In the genomic region with DNA sequence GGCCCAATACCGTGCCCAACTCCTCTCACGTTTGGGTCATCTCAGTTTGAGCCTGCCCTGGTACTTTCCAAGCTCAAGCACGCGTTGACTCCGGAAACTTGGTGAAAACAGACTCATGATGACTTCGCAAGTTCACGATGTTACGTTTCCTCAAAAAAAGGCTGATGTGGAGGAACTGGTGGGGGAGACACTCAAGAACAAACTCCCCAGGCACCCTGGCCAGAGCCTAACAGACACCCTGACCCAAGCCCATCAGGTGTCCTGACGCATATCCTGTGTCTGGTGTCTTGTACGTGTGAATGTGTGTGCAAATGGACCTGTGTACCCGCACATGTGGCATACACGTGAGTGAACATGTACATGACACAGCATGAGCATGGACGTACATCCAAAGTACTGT, we compare ENCODE assay signal across 26 mouse cellular contexts. TPM values are rescaled to one million over a fixed set of nuclear protein-coding genes. Genes with fewer than 3 reads are reported as not detected.
DNase-seq lines count a peak whose midpoint lies in the region; ATAC-seq and TF ChIP-seq lines count a peak whose summit lies in the region.
"Had no signal": no experiment of that assay in that cellular context is flagged by ENCODE, and none has a peak within 500 bp of the region (broad histone marks: within the 10 kb centered on the region; RNA-seq: fewer than 3 reads in every experiment).

No protein-coding gene starts in this region.

- H3K9me3 ChIP-seq in liver, postnatal 0 days (ENCODE audit: low read length), result no peaks in the 10 kb centered on the region
- H3K9me3 ChIP-seq: forebrain, embryonic 12.5 days; G1E; hindbrain, embryonic 15.5 days; liver, embryonic 13.5 days; neural tube, embryonic 13.5 days had no signal

- no peak for TF ChIP-seq CTCF in gastrocnemius, adult 2 months (IDR thresholded peaks at IDR 0.05)
- no peak for TF ChIP-seq CTCF in bone marrow macrophage, adult 2 months (IDR thresholded peaks at IDR 0.05; ENCODE audit: low read depth, low read length)
- TF ChIP-seq CTCF in liver, postnatal 0 days (IDR thresholded peaks at IDR 0.05; ENCODE audit: low read depth), result no peak

- DNase-seq in gastrocnemius, adult 2 months, result no peak
- no peak for DNase-seq in gastrocnemius, postnatal 10 days
- DNase-seq in liver, postnatal 0 days, result no peak
- DNase-seq in adrenal gland, postnatal 25 days, result no peak
- DNase-seq in frontal cortex, postnatal 36 days (ENCODE audit: low spot score in 2 of 2), result no peak
- DNase-seq in kidney, postnatal 4 days, result no peak
- DNase-seq: adrenal gland, postnatal 10 days; cerebellum, adult 2 months; cerebellum, postnatal 36 days; gastrocnemius, postnatal 36 days; heart, postnatal 10 days; kidney, adult 11 months; left cerebral cortex, postnatal 4 days; liver, embryonic 13.5 days; right cerebral cortex, postnatal 14 days; thymus, adult 2 months had no signal

- H3K36me3 ChIP-seq in liver, postnatal 0 days (replicated peaks; ENCODE audit: insufficient read depth, low read length), result peaks cover 16% of the 10 kb centered on the region
- H3K36me3 ChIP-seq: forebrain, embryonic 12.5 days; hindbrain, embryonic 15.5 days; neural tube, embryonic 13.5 days had no signal

- no peak overlapping the region for H3K4me2 ChIP-seq in liver, postnatal 0 days (ENCODE audit: low read depth, low read length)
- H3K4me2 ChIP-seq: forebrain, embryonic 12.5 days; heart, embryonic 11.5 days; hindbrain, embryonic 15.5 days; liver, embryonic 13.5 days; neural tube, embryonic 13.5 days had no signal

- TF ChIP-seq EP300 in liver, postnatal 0 days (IDR thresholded peaks at IDR 0.05; ENCODE audit: low read depth), result no peak

- intact Hi-C loops in gastrocnemius, adult 2 months (cut with DNase I), result no loop called here

- 53% methylated on average over 13 of the region's 13 CpGs for WGBS in liver, postnatal 0 days (ENCODE audit: insufficient replicate concordance)

- H3K4me3 ChIP-seq in gastrocnemius, adult 2 months, result no peak overlapping the region
- no peak overlapping the region for H3K4me3 ChIP-seq in bone marrow macrophage, adult 2 months (ENCODE audit: insufficient read depth, low read length)
- H3K4me3 ChIP-seq in liver, postnatal 0 days (ENCODE audit: low read depth, low read length), result no peak overlapping the region
- H3K4me3 ChIP-seq: forebrain, embryonic 12.5 days; hindbrain, embryonic 15.5 days; layer of hippocampus, adult 2 months; liver, embryonic 13.5 days; neural tube, embryonic 13.5 days had no signal

- H3K9ac ChIP-seq in liver, postnatal 0 days (replicated peaks), result no peak overlapping the region
- H3K9ac ChIP-seq: forebrain, embryonic 12.5 days; hindbrain, embryonic 15.5 days; liver, embryonic 13.5 days; neural tube, embryonic 13.5 days had no signal

- H3K27me3 ChIP-seq in liver, postnatal 0 days (ENCODE audit: insufficient read depth, low read length), result no peaks in the 10 kb centered on the region
- H3K27me3 ChIP-seq: forebrain, embryonic 12.5 days; hindbrain, embryonic 15.5 days; liver, embryonic 13.5 days; neural tube, embryonic 13.5 days had no signal

- 0 out of 2 replicates have a peak, but pooled peaks have one; percentile 18 for ATAC-seq in liver, postnatal 0 days
- peak; percentile 37 for ATAC-seq in monocyte, adult 5-6 weeks (replicated peaks; ENCODE audit: insufficient number of reproducible peaks, low FRiP score, low TSS enrichment, poor library complexity, severe bottlenecking)
- ATAC-seq: activated CD4-positive, CD25-positive, alpha-beta regulatory T cell, adult 4 months had no signal

- peak overlapping the region; percentile 49 for H3K27ac ChIP-seq in gastrocnemius, adult 2 months
- H3K27ac ChIP-seq in bone marrow macrophage, adult 2 months (ENCODE audit: insufficient read depth, low read depth, low read length), result peak overlapping the region; percentile 90
- peak overlapping the region; percentile 31; the same call in 1 of the 2 replicates for H3K27ac ChIP-seq in liver, postnatal 0 days (ENCODE audit: low read depth)
- H3K27ac ChIP-seq: forebrain, embryonic 12.5 days; hindbrain, embryonic 15.5 days; kidney, postnatal 0 days; layer of hippocampus, adult 2 months; liver, embryonic 13.5 days; neural tube, embryonic 13.5 days had no signal

- peaks cover 80% of the 10 kb centered on the region for H3K4me1 ChIP-seq in bone marrow macrophage, adult 2 months (ENCODE audit: control insufficient read depth, insufficient read depth, low read length)
- H3K4me1 ChIP-seq in liver, postnatal 0 days (ENCODE audit: insufficient read depth), result peaks cover 12% of the 10 kb centered on the region

- TF ChIP-seq POLR2A in bone marrow macrophage, adult 2 months (IDR thresholded peaks at IDR 0.05; ENCODE audit: borderline replicate concordance, low read depth, low read length), result no peak

RNA-seq across cellular contexts. Expression of a gene that starts 13.4 kb away (rescaled TPM):
- 10 to 100 TPM; 17.2 to 18.7 TPM for total RNA-seq in gastrocnemius, adult 2 months (2021)
- total RNA-seq in gastrocnemius, postnatal 10 days (2021), result 10 to 100 TPM; 15.0 to 16.2 TPM
- polyA plus RNA-seq in bone marrow macrophage, adult 2 months (2012; ENCODE audit: insufficient read depth, insufficient read length, missing spikeins), result 497 and 521 TPM in 2 replicates
- polyA plus RNA-seq in liver, postnatal 0 days (2015; fragmentation: Nextera tagmentation; extraction: Ambion mirVana), result 106 and 118 TPM in 2 replicates
- total RNA-seq in monocyte, adult 5-6 weeks (2017), result 24.6 to 59.1 TPM (median 55.8 TPM) in 3 replicates
- 47.6 and 55.2 TPM in 2 replicates for total RNA-seq in adrenal gland, postnatal 25 days (2021)

RNA-seq across cellular contexts. Expression of a gene that starts 15.1 kb away (rescaled TPM):
- 100 to 1,000 TPM; 113 to 123 TPM for total RNA-seq in gastrocnemius, adult 2 months (2021)
- 10 to 100 TPM; 49.9 to 62.0 TPM for total RNA-seq in gastrocnemius, postnatal 10 days (2021)
- polyA plus RNA-seq in bone marrow macrophage, adult 2 months (2012; ENCODE audit: insufficient read depth, insufficient read length, missing spikeins), result 261 and 268 TPM in 2 replicates
- 31.8 and 32.3 TPM in 2 replicates for polyA plus RNA-seq in liver, postnatal 0 days (2015; fragmentation: Nextera tagmentation; extraction: Ambion mirVana)
- total RNA-seq in monocyte, adult 5-6 weeks (2017), result 27.8 to 56.1 TPM (median 45.9 TPM) in 3 replicates
- total RNA-seq in adrenal gland, postnatal 25 days (2021), result 52.0 and 60.3 TPM in 2 replicates

RNA-seq across cellular contexts. Expression of a gene that starts 47.8 kb away (rescaled TPM):
- under 1 TPM in 1 of 2 experiments, not detected in 1; 0.97 TPM for total RNA-seq in gastrocnemius, adult 2 months (2021)
- 1 to 10 TPM in 1 of 2 experiments, under 1 TPM in 1; 0.47 to 1.0 TPM for total RNA-seq in gastrocnemius, postnatal 10 days (2021)
- 139 and 143 TPM in 2 replicates for polyA plus RNA-seq in bone marrow macrophage, adult 2 months (2012; ENCODE audit: insufficient read depth, insufficient read length, missing spikeins)
- 2.5 and 2.9 TPM in 2 replicates for polyA plus RNA-seq in liver, postnatal 0 days (2015; fragmentation: Nextera tagmentation; extraction: Ambion mirVana)
- total RNA-seq in monocyte, adult 5-6 weeks (2017), result 76.0 to 95.2 TPM (median 78.6 TPM) in 3 replicates
- total RNA-seq in adrenal gland, postnatal 25 days (2021), result 0.43 and 0.95 TPM in 2 replicates

RNA-seq across cellular contexts. Expression of a gene that starts 52.9 kb away (rescaled TPM):
- total RNA-seq in gastrocnemius, adult 2 months (2021), result 10 to 100 TPM; 58.9 to 99.2 TPM
- total RNA-seq in gastrocnemius, postnatal 10 days (2021), result 10 to 100 TPM; 55.7 to 60.7 TPM
- polyA plus RNA-seq in bone marrow macrophage, adult 2 months (2012; ENCODE audit: insufficient read depth, insufficient read length, missing spikeins), result not detected in 2 replicates
- polyA plus RNA-seq in liver, postnatal 0 days (2015; fragmentation: Nextera tagmentation; extraction: Ambion mirVana), result 0.13 and 0.15 TPM in 2 replicates
- not detected in 3 replicates for total RNA-seq in monocyte, adult 5-6 weeks (2017)
- total RNA-seq in adrenal gland, postnatal 25 days (2021), result 2.4 and 4.2 TPM in 2 replicates
- polyA plus RNA-seq: activated CD4-positive, CD25-positive, alpha-beta regulatory T cell, adult 4 months; G1E had no signal

Comparison
In these comparisons a context has a peak if more than half of its experiments do, and no peak if none do; other contexts are left out.
1. H3K27ac ChIP-seq: peak in every context shown above with its lines; median percentile 90 in bone marrow macrophage, adult 2 months; 49 in gastrocnemius, adult 2 months; 31 in liver, postnatal 0 days.
2. RNA of a gene that starts 47.8 kb away (total RNA-seq): 76.0 to 95.2 TPM in monocyte, adult 5-6 weeks; 0.47 to 1.0 TPM in gastrocnemius, postnatal 10 days, 0.97 TPM in gastrocnemius, adult 2 months and 0.43 to 0.95 TPM in adrenal gland, postnatal 25 days; every median in the first group is over 10 times any median in the second.